Mouse (Mus musculus): ENCODE measurements around the gene Lypd6b. TPM values are rescaled to one million over a fixed set of nuclear protein-coding genes. Genes with fewer than 3 reads are reported as not detected.

Lypd6b gene
- polyA plus RNA-seq, 1 experiment, result 10.7 TPM

- no peak for TF ChIP-seq CTCF (IDR thresholded peaks at IDR 0.05; ENCODE audit: borderline replicate concordance, insufficient read depth, low read depth, low read length)
- DNase-seq, result no peak
- Histone ChIP-seq H3K4me1 (ENCODE audit: control insufficient read depth, insufficient read depth, low read length) (no peaks in the 10 kb centered on the region), H3K27ac (ENCODE audit: insufficient read depth, low read length) (no peak overlapping the region), H3K4me3 (replicated peaks; ENCODE audit: insufficient read depth, low read depth, low read length) (no peak overlapping the region), H3K27me3 (ENCODE audit: control insufficient read depth, insufficient read depth, low read length) (no peaks in the 10 kb centered on the region)
- WGBS, result 58% methylated on average over 3 of the region's 3 CpGs
Measured at GRCm38 (mm10) chr2:49830369-49830768, 42.9 kb downstream of the Lypd6b start.

GRCm38 (mm10) chr2:49832277-49832803 is 44.9 kb downstream of the Lypd6b start:
- DNase-seq, result no peak
- Histone ChIP-seq H3K27me3 (ENCODE audit: control insufficient read depth, insufficient read depth, low read length) (no peaks in the 10 kb centered on the region), H3K27ac (ENCODE audit: insufficient read depth, low read length) (no peak overlapping the region), H3K4me1 (ENCODE audit: control insufficient read depth, insufficient read depth, low read length) (no peaks in the 10 kb centered on the region), H3K4me3 (replicated peaks; ENCODE audit: insufficient read depth, low read depth, low read length) (no peak overlapping the region)
- 88% methylated on average over 9 of the region's 9 CpGs for WGBS
- TF ChIP-seq CTCF (IDR thresholded peaks at IDR 0.05; ENCODE audit: borderline replicate concordance, insufficient read depth, low read depth, low read length) (no peak), POLR2A (IDR thresholded peaks at IDR 0.05; ENCODE audit: borderline replicate concordance, insufficient read depth, low read length) (no peak)

GRCm38 (mm10) chr2:49837454-49838059 is 50.1 kb downstream of the Lypd6b start:
- no peak overlapping the region for H3K27ac ChIP-seq (ENCODE audit: insufficient read depth, low read length)
- WGBS, result 46% methylated on average over 12 of the region's 12 CpGs
- no peak for DNase-seq
- no peaks in the 10 kb centered on the region; the same call in 1 of the 2 replicates for H3K27me3 ChIP-seq (ENCODE audit: control insufficient read depth, insufficient read depth, low read length)
- TF ChIP-seq POLR2A (IDR thresholded peaks at IDR 0.05; ENCODE audit: borderline replicate concordance, insufficient read depth, low read length) (no peak), CTCF (IDR thresholded peaks at IDR 0.05; ENCODE audit: borderline replicate concordance, insufficient read depth, low read depth, low read length) (no peak)
- no peak overlapping the region for H3K4me3 ChIP-seq (replicated peaks; ENCODE audit: insufficient read depth, low read depth, low read length)
- no peaks in the 10 kb centered on the region for H3K4me1 ChIP-seq (ENCODE audit: control insufficient read depth, insufficient read depth, low read length)

GRCm38 (mm10) chr2:49838611-49839010 is 51.1 kb downstream of the Lypd6b start:
- DNase-seq, result no peak
- no peak for TF ChIP-seq CTCF (IDR thresholded peaks at IDR 0.05; ENCODE audit: borderline replicate concordance, insufficient read depth, low read depth, low read length)
- H3K27me3 ChIP-seq (ENCODE audit: control insufficient read depth, insufficient read depth, low read length), result no peaks in the 10 kb centered on the region; the same call in 1 of the 2 replicates
- no peak overlapping the region for H3K27ac ChIP-seq (ENCODE audit: insufficient read depth, low read length)
- no peaks in the 10 kb centered on the region for H3K4me1 ChIP-seq (ENCODE audit: control insufficient read depth, insufficient read depth, low read length)
- WGBS, result 60% methylated on average over 7 of the region's 7 CpGs
- H3K4me3 ChIP-seq (replicated peaks; ENCODE audit: insufficient read depth, low read depth, low read length), result no peak overlapping the region

- Histone ChIP-seq H3K27me3 (ENCODE audit: control insufficient read depth, insufficient read depth, low read length) (no peaks in the 10 kb centered on the region; the same call in 1 of the 2 replicates), H3K4me1 (ENCODE audit: control insufficient read depth, insufficient read depth, low read length) (no peaks in the 10 kb centered on the region), H3K27ac (ENCODE audit: insufficient read depth, low read length) (no peak overlapping the region), H3K4me3 (replicated peaks; ENCODE audit: insufficient read depth, low read depth, low read length) (no peak overlapping the region)
- WGBS, result 17% methylated on average over 6 of the region's 6 CpGs
- TF ChIP-seq POLR2A (IDR thresholded peaks at IDR 0.05; ENCODE audit: borderline replicate concordance, insufficient read depth, low read length) (no peak), CTCF (IDR thresholded peaks at IDR 0.05; ENCODE audit: borderline replicate concordance, insufficient read depth, low read depth, low read length) (no peak)
- peak in 1 of 2 experiments; percentile 13 for DNase-seq
Measured at GRCm38 (mm10) chr2:49840573-49840972, 53.1 kb downstream of the Lypd6b start.

- H3K4me1 ChIP-seq (ENCODE audit: control insufficient read depth, insufficient read depth, low read length), result no peaks in the 10 kb centered on the region
- no peak for DNase-seq
- H3K4me3 ChIP-seq (replicated peaks; ENCODE audit: insufficient read depth, low read depth, low read length), result no peak overlapping the region
- no peaks in the 10 kb centered on the region; the same call in 1 of the 2 replicates for H3K27me3 ChIP-seq (ENCODE audit: control insufficient read depth, insufficient read depth, low read length)
- no peak overlapping the region for H3K27ac ChIP-seq (ENCODE audit: insufficient read depth, low read length)
- WGBS, result 23% methylated on average over 5 of the region's 5 CpGs
- TF ChIP-seq CTCF (IDR thresholded peaks at IDR 0.05; ENCODE audit: borderline replicate concordance, insufficient read depth, low read depth, low read length) (no peak), POLR2A (IDR thresholded peaks at IDR 0.05; ENCODE audit: borderline replicate concordance, insufficient read depth, low read length) (no peak)
Measured at GRCm38 (mm10) chr2:49841089-49841488, 53.6 kb downstream of the Lypd6b start.

GRCm38 (mm10) chr2:49845104-49845503 is 57.6 kb downstream of the Lypd6b start:
- no peak for DNase-seq
- H3K4me1 ChIP-seq (ENCODE audit: control insufficient read depth, insufficient read depth, low read length), result no peaks in the 10 kb centered on the region
- no peak for TF ChIP-seq POLR2A (IDR thresholded peaks at IDR 0.05; ENCODE audit: borderline replicate concordance, insufficient read depth, low read length)
- 28% methylated on average over 7 of the region's 7 CpGs for WGBS
- no peak overlapping the region for H3K4me3 ChIP-seq (replicated peaks; ENCODE audit: insufficient read depth, low read depth, low read length)
- no peaks in the 10 kb centered on the region; the same call in 1 of the 2 replicates for H3K27me3 ChIP-seq (ENCODE audit: control insufficient read depth, insufficient read depth, low read length)
- no peak overlapping the region for H3K27ac ChIP-seq (ENCODE audit: insufficient read depth, low read length)

- H3K4me1 ChIP-seq (ENCODE audit: control insufficient read depth, insufficient read depth, low read length), result no peaks in the 10 kb centered on the region
- no peaks in the 10 kb centered on the region; the same call in 1 of the 2 replicates for H3K27me3 ChIP-seq (ENCODE audit: control insufficient read depth, insufficient read depth, low read length)
- DNase-seq, result no peak
- H3K4me3 ChIP-seq (replicated peaks; ENCODE audit: insufficient read depth, low read depth, low read length), result no peak overlapping the region
- no peak overlapping the region for H3K27ac ChIP-seq (ENCODE audit: insufficient read depth, low read length)
- TF ChIP-seq CTCF (IDR thresholded peaks at IDR 0.05; ENCODE audit: borderline replicate concordance, insufficient read depth, low read depth, low read length) (no peak), POLR2A (IDR thresholded peaks at IDR 0.05; ENCODE audit: borderline replicate concordance, insufficient read depth, low read length) (no peak)
- WGBS, result 93% methylated on average over 3 of the region's 3 CpGs
Measured at GRCm38 (mm10) chr2:49846097-49846496, 58.6 kb downstream of the Lypd6b start.

All from cerebellum, adult 2 months (tissue).